Mouse (Mus musculus): ENCODE data around the gene Ss18l1. TPM values are rescaled to one million over a fixed set of nuclear protein-coding genes. Genes with fewer than 3 reads are reported as not detected.

The Ss18l1 gene
- total and polyA plus RNA-seq, 3 experiments, result 3.1 to 4.3 TPM; not detected in 1

GRCm38 (mm10) chr2:180069770-180070480 lies 27.6 kb downstream of the Ss18l1 start:
- Histone ChIP-seq H3K9me3 (replicated peaks; ENCODE audit: insufficient read depth, low read length) (no peaks in the 10 kb centered on the region), H3K36me3 (ENCODE audit: control insufficient read depth in 1 of 2, insufficient read depth in 2 of 2, low read length in 2 of 2) (peaks cover 0 to 5% of the 10 kb centered on the region in 2 experiments; a peak in 2 of 4 replicates), H3K79me2 (ENCODE audit: control insufficient read depth, insufficient read depth, low read length, poor library complexity) (peaks cover 10% of the 10 kb centered on the region), H3K27ac (ENCODE audit: control insufficient read depth, low read depth, low read length) (peak overlapping the region; percentile 76), H3K9ac (ENCODE audit: control insufficient read depth, low read depth, low read length, poor library complexity, severe bottlenecking) (peak overlapping the region; percentile 99), H3K27me3 (ENCODE audit: control insufficient read depth in 1 of 2, insufficient read depth in 2 of 2, low read length in 2 of 2) (no peaks in the 10 kb centered on the region), H3K4me3 (ENCODE audit: control insufficient read depth in 1 of 2, insufficient read depth in 1 of 2, low read depth in 2 of 2, low read length in 2 of 2) (peak overlapping the region; percentile 86 to 92), H3K4me1 (ENCODE audit: control insufficient read depth in 1 of 2, insufficient read depth in 2 of 2, low read length in 2 of 2) (peaks cover 0 to 8% of the 10 kb centered on the region in 2 experiments; a peak in 3 of 4 replicates)
- no peak for DNase-seq (ENCODE audit: low read depth, low spot score)
- no peak for TF ChIP-seq ZNF384 (IDR thresholded peaks at IDR 0.05; ENCODE audit: low read depth, low read length)
- TF ChIP-seq MYB (IDR thresholded peaks at IDR 0.05; ENCODE audit: low read depth, low read length), result no peak
- no peak for TF ChIP-seq MYC (IDR thresholded peaks at IDR 0.05; ENCODE audit: low read depth, low read length)
- no peak for TF ChIP-seq KAT2A (conservative IDR thresholded peaks at IDR 0.05; ENCODE audit: low read depth, low read length)
- TF ChIP-seq TAL1 (IDR thresholded peaks at IDR 0.05; ENCODE audit: low read length), result no peak
- no peak for TF ChIP-seq NELFE (IDR thresholded peaks at IDR 0.05; ENCODE audit: low read depth, low read length)
- TF ChIP-seq HCFC1 (IDR thresholded peaks at IDR 0.05; ENCODE audit: low read depth, low read length), result no peak
- no peak for TF ChIP-seq ELF1 (IDR thresholded peaks at IDR 0.05; ENCODE audit: low read depth, low read length)
- TF ChIP-seq ZMIZ1 (IDR thresholded peaks at IDR 0.05; ENCODE audit: low read depth, low read length), result no peak
- no peak for TF ChIP-seq MAZ (IDR thresholded peaks at IDR 0.05; ENCODE audit: low read depth, low read length)
- no peak for TF ChIP-seq TCF12 (IDR thresholded peaks at IDR 0.05; ENCODE audit: low read depth, low read length)
- no peak for TF ChIP-seq BHLHE40 (IDR thresholded peaks at IDR 0.05; ENCODE audit: borderline replicate concordance, low read depth, low read length)
- TF ChIP-seq CHD1 (IDR thresholded peaks at IDR 0.05; ENCODE audit: low read depth, low read length), result no peak

- Histone ChIP-seq H3K27ac (ENCODE audit: control insufficient read depth, low read depth, low read length) (peak within 1 kb of the TSS; percentile 76), H3K36me3 (ENCODE audit: control insufficient read depth in 1 of 2, insufficient read depth in 2 of 2, low read length in 2 of 2) (peaks cover 0 to 5% of the 10 kb centered on the region in 2 experiments; a peak in 2 of 4 replicates), H3K4me3 (ENCODE audit: control insufficient read depth in 1 of 2, insufficient read depth in 1 of 2, low read depth in 2 of 2, low read length in 2 of 2) (peak within 1 kb of the TSS; percentile 86 to 92), H3K9me3 (replicated peaks; ENCODE audit: insufficient read depth, low read length) (no peaks in the 10 kb centered on the region), H3K79me2 (ENCODE audit: control insufficient read depth, insufficient read depth, low read length, poor library complexity) (peaks cover 10% of the 10 kb centered on the region), H3K9ac (ENCODE audit: control insufficient read depth, low read depth, low read length, poor library complexity, severe bottlenecking) (peak within 1 kb of the TSS; percentile 99), H3K4me1 (ENCODE audit: control insufficient read depth in 1 of 2, insufficient read depth in 2 of 2, low read length in 2 of 2) (peaks cover 0 to 8% of the 10 kb centered on the region in 2 experiments; a peak in 3 of 4 replicates), H3K27me3 (ENCODE audit: control insufficient read depth in 1 of 2, insufficient read depth in 2 of 2, low read length in 2 of 2) (no peaks in the 10 kb centered on the region)
- DNase-seq (ENCODE audit: low read depth, low spot score), result peak; percentile 93
- TF ChIP-seq USF1 (IDR thresholded peaks at IDR 0.05; ENCODE audit: low read depth, low read length), result peak; percentile 68
- peak; percentile 87 to 93; a peak in 3 of 4 replicates for TF ChIP-seq POLR2A (IDR thresholded peaks at IDR 0.05; ENCODE audit: control insufficient read depth in 1 of 2, insufficient read depth in 1 of 2, low read depth in 1 of 2, low read length in 2 of 2, poor library complexity in 1 of 2)
- TF ChIP-seq SMC3 (IDR thresholded peaks at IDR 0.05; ENCODE audit: low read depth, low read length), result no peak
- TF ChIP-seq E2F4 (IDR thresholded peaks at IDR 0.05; ENCODE audit: borderline replicate concordance, low read depth, low read length), result no peak
- peak; percentile 96 for TF ChIP-seq MXI1 (IDR thresholded peaks at IDR 0.05; ENCODE audit: low read depth, low read length)
- peak; percentile 87 for TF ChIP-seq MAZ (IDR thresholded peaks at IDR 0.05; ENCODE audit: low read depth, low read length)
- TF ChIP-seq UBTF (IDR thresholded peaks at IDR 0.05; ENCODE audit: borderline replicate concordance, insufficient read depth, low read depth, low read length), result no peak
- peak; percentile 71; the same call in 1 of the 2 replicates for TF ChIP-seq MYC (IDR thresholded peaks at IDR 0.05; ENCODE audit: low read depth, low read length)
- no peak for TF ChIP-seq RAD21 (IDR thresholded peaks at IDR 0.05; ENCODE audit: low read depth, low read length)
- TF ChIP-seq CHD2 (IDR thresholded peaks at IDR 0.05; ENCODE audit: low read length), result no peak; the same call in 1 of the 2 replicates
- no peak for TF ChIP-seq ZC3H11A (IDR thresholded peaks at IDR 0.05; ENCODE audit: low read depth, low read length)
- no peak for TF ChIP-seq MEF2A (IDR thresholded peaks at IDR 0.05; ENCODE audit: extremely low read depth, insufficient replicate concordance, low read depth, low read length, poor library complexity, severe bottlenecking)
- TF ChIP-seq SIN3A (IDR thresholded peaks at IDR 0.05; ENCODE audit: low read length), result peak; percentile 90
- TF ChIP-seq ZKSCAN1 (IDR thresholded peaks at IDR 0.05; ENCODE audit: low read depth, low read length), result no peak
- TF ChIP-seq ELF1 (IDR thresholded peaks at IDR 0.05; ENCODE audit: low read depth, low read length), result peak; percentile 89
- no peak for TF ChIP-seq EP300 (IDR thresholded peaks at IDR 0.05; ENCODE audit: low read depth in 1 of 2, low read length in 2 of 2)
- TF ChIP-seq POLR2AphosphoS5 (IDR thresholded peaks at IDR 0.05; ENCODE audit: borderline replicate concordance, low read depth, low read length), result no peak
Observed at GRCm38 (mm10) chr2:180070481-180071453, 28.5 kb downstream of the Ss18l1 start, which contains the start of gene Mtg2. Gene Mtg2 (plus strand): TSS chr2:180070588.

Data from MEL (cell line).